ENCODE assay signal across 11 mouse cellular contexts in the genomic region with DNA sequence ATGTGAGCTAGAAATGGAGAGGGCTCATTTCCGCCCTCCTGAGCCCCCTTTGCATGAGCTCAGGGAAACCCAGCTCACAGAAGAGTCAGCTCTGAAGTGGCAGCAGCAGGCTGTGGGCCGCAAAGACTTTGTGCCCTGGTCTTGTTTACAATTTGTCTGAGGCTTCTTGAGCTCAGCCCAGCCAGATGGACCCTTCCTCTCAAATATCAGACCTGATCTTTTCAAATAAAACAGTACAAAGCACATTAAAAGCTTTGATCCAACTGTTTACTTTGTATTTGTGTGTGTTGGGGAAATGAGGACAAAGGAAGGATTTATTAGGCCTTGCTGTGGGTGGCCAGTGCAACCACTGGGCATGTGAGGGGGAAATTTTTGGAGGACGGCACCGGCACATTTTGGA.
DNase-seq lines count a peak whose midpoint lies in the region; ATAC-seq and TF ChIP-seq lines count a peak whose summit lies in the region.
"Had no signal": no experiment of that assay in that cellular context is flagged by ENCODE, and none has a peak within 500 bp of the region (broad histone marks: within the 10 kb centered on the region; RNA-seq: fewer than 3 reads in every experiment).

No protein-coding gene starts in this region.

- TF ChIP-seq EP300 in stomach, postnatal 0 days (optimal IDR thresholded peaks at IDR 0.05): no peak

- no peaks in the 10 kb centered on the region for H3K9me3 ChIP-seq in forebrain, embryonic 15.5 days
- H3K9me3 ChIP-seq in limb, embryonic 14.5 days (ENCODE audit: control insufficient read depth, low read length): no peaks in the 10 kb centered on the region
- no peaks in the 10 kb centered on the region for H3K9me3 ChIP-seq in stomach, postnatal 0 days (ENCODE audit: control insufficient read depth, low read length)
- H3K9me3 ChIP-seq in liver, embryonic 12.5 days (replicated peaks): no peaks in the 10 kb centered on the region

- H3K27ac ChIP-seq in forebrain, embryonic 15.5 days (replicated peaks): peak overlapping the region; percentile 96
- 0 out of 2 replicates have a peak overlapping the region, but pooled peaks have one; percentile 82 for H3K27ac ChIP-seq in limb, embryonic 14.5 days (replicated peaks; ENCODE audit: low read depth, low read length)
- 0 out of 2 replicates have a peak overlapping the region, but pooled peaks have one; percentile 9 for H3K27ac ChIP-seq in stomach, postnatal 0 days (replicated peaks)
- H3K27ac ChIP-seq in liver, embryonic 12.5 days: no peak overlapping the region

- 12% methylated on average over 4 of the region's 4 CpGs for WGBS in forebrain, embryonic 15.5 days
- WGBS in limb, embryonic 14.5 days: 43% methylated on average over 4 of the region's 4 CpGs
- 41% methylated on average over 4 of the region's 4 CpGs for whole genome bisulfite sequencing in stomach, postnatal 0 days
- 67% methylated on average over 4 of the region's 4 CpGs for WGBS in liver, embryonic 12.5 days (ENCODE audit: insufficient replicate concordance)

- H3K27me3 ChIP-seq in forebrain, embryonic 15.5 days: no peaks in the 10 kb centered on the region
- no peaks in the 10 kb centered on the region for H3K27me3 ChIP-seq in limb, embryonic 14.5 days (ENCODE audit: control insufficient read depth, insufficient read depth, low read length)
- H3K27me3 ChIP-seq in stomach, postnatal 0 days (ENCODE audit: control insufficient read depth, insufficient read depth, low read length): no peaks in the 10 kb centered on the region
- H3K27me3 ChIP-seq in liver, embryonic 12.5 days (replicated peaks): no peaks in the 10 kb centered on the region

- peak; percentile 23 for DNase-seq in retina, postnatal 1 day
- no peak for DNase-seq in retina, embryonic 14.5 days (ENCODE audit: low spot score)
- DNase-seq in limb, embryonic 14.5 days (ENCODE audit: low spot score): no peak
- no peak for DNase-seq in stomach, postnatal 0 days (ENCODE audit: low spot score)
- no peak for DNase-seq in thymus, postnatal 10 days (ENCODE audit: low spot score in 2 of 2)
- no peak for DNase-seq in layer of hippocampus, postnatal 10 days (ENCODE audit: low spot score in 2 of 2)
- DNase-seq: spleen, adult 18-20 months had no signal

- no peak for TF ChIP-seq POLR2A in limb, embryonic 14.5 days (IDR thresholded peaks at IDR 0.05; ENCODE audit: borderline replicate concordance, extremely low read depth, insufficient read depth, insufficient read length)

- peak overlapping the region; percentile 23; the same call in 1 of the 2 replicates for H3K9ac ChIP-seq in forebrain, embryonic 15.5 days (replicated peaks)
- H3K9ac ChIP-seq in limb, embryonic 14.5 days (ENCODE audit: low read depth, low read length, severe bottlenecking): no peak overlapping the region
- H3K9ac ChIP-seq in stomach, postnatal 0 days (ENCODE audit: low read length): no peak overlapping the region
- no peak overlapping the region for H3K9ac ChIP-seq in liver, embryonic 12.5 days

- no peak overlapping the region for H3K4me3 ChIP-seq in forebrain, embryonic 15.5 days
- H3K4me3 ChIP-seq in limb, embryonic 14.5 days (replicated peaks; ENCODE audit: low read length): no peak overlapping the region
- no peak overlapping the region for H3K4me3 ChIP-seq in stomach, postnatal 0 days (ENCODE audit: low read depth, low read length)
- H3K4me3 ChIP-seq in liver, embryonic 12.5 days: no peak overlapping the region

- no peak for ATAC-seq in forebrain, embryonic 15.5 days (replicated peaks)
- no peak for ATAC-seq in limb, embryonic 14.5 days (ENCODE audit: low FRiP score, low read depth)
- no peak for ATAC-seq in stomach, postnatal 0 days (ENCODE audit: low FRiP score, low TSS enrichment)
- no peak for ATAC-seq in liver, embryonic 12.5 days
- ATAC-seq: intestine, postnatal 0 days; lung, postnatal 0 days had no signal

- H3K4me1 ChIP-seq in forebrain, embryonic 15.5 days: peaks cover 61% of the 10 kb centered on the region
- H3K4me1 ChIP-seq in limb, embryonic 14.5 days (ENCODE audit: control insufficient read depth, insufficient read depth, low read length): peaks cover 40% of the 10 kb centered on the region
- H3K4me1 ChIP-seq in stomach, postnatal 0 days (replicated peaks; ENCODE audit: control insufficient read depth, insufficient read depth): 0 out of 2 replicates have a peak, but pooled peaks cover 4% of the 10 kb centered on the region
- H3K4me1 ChIP-seq in liver, embryonic 12.5 days: no peaks in the 10 kb centered on the region

- no peaks in the 10 kb centered on the region for H3K36me3 ChIP-seq in forebrain, embryonic 15.5 days
- H3K36me3 ChIP-seq in limb, embryonic 14.5 days (ENCODE audit: control insufficient read depth, insufficient read depth, low read length): no peaks in the 10 kb centered on the region
- no peaks in the 10 kb centered on the region for H3K36me3 ChIP-seq in stomach, postnatal 0 days (ENCODE audit: control insufficient read depth, insufficient read depth, low read length)
- H3K36me3 ChIP-seq in liver, embryonic 12.5 days: no peaks in the 10 kb centered on the region

- no peak overlapping the region for H3K4me2 ChIP-seq in forebrain, embryonic 15.5 days (replicated peaks)
- no peak overlapping the region for H3K4me2 ChIP-seq in limb, embryonic 14.5 days (replicated peaks; ENCODE audit: low read depth, low read length, severe bottlenecking)
- H3K4me2 ChIP-seq in stomach, postnatal 0 days (replicated peaks; ENCODE audit: low read depth): no peak overlapping the region
- no peak overlapping the region for H3K4me2 ChIP-seq in liver, embryonic 12.5 days

- no peak for TF ChIP-seq CTCF in stomach, postnatal 0 days (IDR thresholded peaks at IDR 0.05; ENCODE audit: low read depth)
